Mouse (Mus musculus): ENCODE measurements around the gene Fkbp4. TPM values are rescaled to one million over a fixed set of nuclear protein-coding genes. Genes with fewer than 3 reads are reported as not detected.

The Fkbp4 gene
- 100 to 1,000 TPM; 106 to 117 TPM for polyA plus RNA-seq (2017; shearing (Covaris generic))

GRCm38 (mm10) chr6:128438317-128438870 lies at the start of gene Fkbp4:
Gene Fkbp4, minus strand, starts transcription at chr6:128438677.

GRCm38 (mm10) chr6:128424269-128425019 lies 14.0 kb downstream of the Fkbp4 start, which contains the start of gene Itfg2:
Gene Itfg2, minus strand, starts transcription at chr6:128424931.

GRCm38 (mm10) chr6:128398996-128399395 lies 39.5 kb downstream of the Fkbp4 start, which contains the start of gene Nrip2:
Gene Nrip2, plus strand, starts transcription at chr6:128399296.

Other genes starting within 250 kb of the Fkbp4 start
- not detected for gene Tead4, start 137.9 kb downstream of the Fkbp4 start, polyA plus RNA-seq (2017; shearing (Covaris generic))
- 1 to 10 TPM; 1.1 to 2.3 TPM for gene Tulp3, start 82.8 kb downstream of the Fkbp4 start, polyA plus RNA-seq (2017; shearing (Covaris generic))
- 10 to 100 TPM; 59.5 to 68.6 TPM for gene Rhno1, start 75.8 kb downstream of the Fkbp4 start, polyA plus RNA-seq (2017; shearing (Covaris generic))
- gene Foxm1, start 75.7 kb downstream of the Fkbp4 start, polyA plus RNA-seq (2017; shearing (Covaris generic)) = 10 to 100 TPM in 1 of 2 experiments, 1 to 10 TPM in 1; 8.6 to 12.7 TPM
- under 1 TPM in 1 of 2 experiments, not detected in 1; 0.19 TPM for gene Tex52, start 63.2 kb downstream of the Fkbp4 start, polyA plus RNA-seq (2017; shearing (Covaris generic))
- gene Gm44596, start 63.2 kb downstream of the Fkbp4 start, polyA plus RNA-seq (2017; shearing (Covaris generic)) = not detected
- gene Nrip2, start 39.4 kb downstream of the Fkbp4 start, polyA plus RNA-seq (2017; shearing (Covaris generic)) = 1 to 10 TPM in 1 of 2 experiments, under 1 TPM in 1; 0.88 to 1.2 TPM
- gene Itfg2, start 13.7 kb downstream of the Fkbp4 start, polyA plus RNA-seq (2017; shearing (Covaris generic)) = 10 to 100 TPM; 21.9 to 28.9 TPM
- gene Pzp, start 88.0 kb upstream of the Fkbp4 start, polyA plus RNA-seq (2017; shearing (Covaris generic)) = under 1 TPM in 1 of 2 experiments, not detected in 1; 0.55 TPM
- under 1 TPM; 0.06 to 0.57 TPM for gene A2ml1, start 142.9 kb upstream of the Fkbp4 start, polyA plus RNA-seq (2017; shearing (Covaris generic))
- not detected for gene Klrb1a, start 184.9 kb upstream of the Fkbp4 start, polyA plus RNA-seq (2017; shearing (Covaris generic))
- under 1 TPM in 1 of 2 experiments, not detected in 1; 0.61 TPM for gene Clec2h, start 223.7 kb upstream of the Fkbp4 start, polyA plus RNA-seq (2017; shearing (Covaris generic))